Mouse (Mus musculus) ES-E14 (cell line): ENCODE results near the gene Olfr875.

Experiments
- HCFC1 ChIP-seq: IDR thresholded peaks from 2 replicates; pipeline ENCODE4 v1.6.1; 2012; ENCODE audit warnings: low read length, inconsistent platforms, borderline replicate concordance; ENCODE audit not compliant: insufficient read depth
- MAFK ChIP-seq: IDR thresholded peaks from 2 replicates; pipeline ENCODE4 v1.6.1; 2014; ENCODE audit warnings: mild to moderate bottlenecking, low read depth, low read length, inconsistent platforms; ENCODE audit not compliant: insufficient read depth

- TF ChIP-seq MAFK (no peak), HCFC1 (no peak)
These were observed 14.8 kb downstream of the Olfr875 start for GRCm38 (mm10) chr9:37786411-37786810.
